Mouse (Mus musculus): ENCODE results near the gene Dnah7c.

- TF ChIP-seq CTCF (IDR thresholded peaks at IDR 0.05; ENCODE audit: control insufficient read depth, insufficient read depth, insufficient read length) (no peak), CEBPB (IDR thresholded peaks at IDR 0.05; ENCODE audit: low read depth) (no peak), MAX (IDR thresholded peaks at IDR 0.05) (no peak), FOSL1 (IDR thresholded peaks at IDR 0.05; ENCODE audit: insufficient read depth, low read length, poor library complexity, severe bottlenecking) (no peak), MYOD1 (IDR thresholded peaks at IDR 0.05; ENCODE audit: control insufficient read depth, insufficient read length, low read depth) (no peak), USF1 (IDR thresholded peaks at IDR 0.05; ENCODE audit: low read depth) (no peak), MYOG (IDR thresholded peaks at IDR 0.05; ENCODE audit: control insufficient read depth, extremely low read depth, insufficient read length) (no peak)
Observed at GRCm38 (mm10) chr1:46851586-46851985, 426.2 kb downstream of the Dnah7c start.
